Comparison of ENCODE assay signal across 24 mouse cellular contexts in genomic region chr3:51434871-51435595, GRCm38 (mm10). TPM values are rescaled to one million over a fixed set of nuclear protein-coding genes. Genes with fewer than 3 reads are reported as not detected.
"Had no signal": no experiment of that assay in that cellular context is flagged by ENCODE, and none has a peak within 500 bp of the region (broad histone marks: within the 10 kb centered on the region; RNA-seq: fewer than 3 reads in every experiment).

No protein-coding gene starts in this region.

- H3K4me3 ChIP-seq: layer of hippocampus, adult 2 months; limb, embryonic 10.5 days; limb, embryonic 13.5 days; liver, embryonic 12.5 days; liver, embryonic 15.5 days; lung, embryonic 15.5 days; midbrain, embryonic 12.5 days; midbrain, embryonic 15.5 days; neural tube, embryonic 12.5 days; neural tube, embryonic 15.5 days; stomach, embryonic 15.5 days had no signal

- H3K9ac ChIP-seq: limb, embryonic 13.5 days; liver, embryonic 12.5 days; liver, embryonic 15.5 days; lung, embryonic 15.5 days; midbrain, embryonic 12.5 days; midbrain, embryonic 15.5 days; neural tube, embryonic 12.5 days; neural tube, embryonic 15.5 days; stomach, embryonic 15.5 days had no signal

- H3K9me3 ChIP-seq: limb, embryonic 10.5 days; limb, embryonic 13.5 days; liver, embryonic 12.5 days; liver, embryonic 15.5 days; lung, embryonic 15.5 days; midbrain, embryonic 12.5 days; midbrain, embryonic 15.5 days; neural tube, embryonic 12.5 days; neural tube, embryonic 15.5 days; stomach, embryonic 15.5 days had no signal

- H3K27me3 ChIP-seq: limb, embryonic 13.5 days; liver, embryonic 12.5 days; liver, embryonic 15.5 days; lung, embryonic 15.5 days; midbrain, embryonic 12.5 days; midbrain, embryonic 15.5 days; neural tube, embryonic 12.5 days; neural tube, embryonic 15.5 days; stomach, embryonic 15.5 days had no signal

- H3K4me1 ChIP-seq: limb, embryonic 10.5 days; limb, embryonic 13.5 days; lung, embryonic 15.5 days; midbrain, embryonic 12.5 days; midbrain, embryonic 15.5 days; neural tube, embryonic 12.5 days; neural tube, embryonic 15.5 days; stomach, embryonic 15.5 days had no signal

- DNase-seq: kidney, adult 18-20 months; kidney, postnatal 25 days; layer of hippocampus, adult 9-11 months; liver; lung, adult 18-20 months; lung, postnatal 10 days; lung, postnatal 36 days; retina, postnatal 1 day; thymus, postnatal 4 days had no signal

- H3K27ac ChIP-seq: kidney, postnatal 0 days; layer of hippocampus, adult 2 months; limb, embryonic 10.5 days; limb, embryonic 13.5 days; liver, embryonic 12.5 days; liver, embryonic 15.5 days; lung, embryonic 15.5 days; midbrain, embryonic 12.5 days; midbrain, embryonic 15.5 days; neural tube, embryonic 12.5 days; neural tube, embryonic 15.5 days; stomach, embryonic 15.5 days had no signal

- ATAC-seq: intestine, embryonic 16.5 days; liver, embryonic 12.5 days; midbrain, embryonic 15.5 days had no signal

- H3K36me3 ChIP-seq: midbrain, embryonic 15.5 days had no signal

RNA-seq across cellular contexts. Expression of gene Mgarp, which starts 38.5 kb away (rescaled TPM):
- total RNA-seq: layer of hippocampus, adult 2 months; left cerebral cortex, adult 18-20 months; left cerebral cortex, postnatal 25 days had no signal
